Mouse (Mus musculus): ENCODE measurements around the gene Wasf2. TPM values are rescaled to one million over a fixed set of nuclear protein-coding genes. Genes with fewer than 3 reads are reported as not detected.

Wasf2 gene
- polyA plus RNA-seq, 1 experiment from 2014 or later = 64.6 TPM

GRCm38 (mm10) chr4:133242710-133243109, 112.4 kb downstream of the Wasf2 start:
- H3K27me3 ChIP-seq (replicated peaks; ENCODE audit: control insufficient read depth, insufficient read depth, low read length) = no peaks in the 10 kb centered on the region
- H3K27ac ChIP-seq (ENCODE audit: low read depth, low read length) = no peak overlapping the region; the same call in 1 of the 2 replicates
- no peak overlapping the region for H3K4me3 ChIP-seq (ENCODE audit: low read depth, low read length)
- no peaks in the 10 kb centered on the region for H3K9me3 ChIP-seq (ENCODE audit: control insufficient read depth)
- no peaks in the 10 kb centered on the region for H3K4me1 ChIP-seq (replicated peaks; ENCODE audit: control insufficient read depth, insufficient read depth, low read length)
- no peak for ATAC-seq
- TF ChIP-seq CTCF (IDR thresholded peaks at IDR 0.05; ENCODE audit: low read depth) = no peak
- H3K4me2 ChIP-seq (replicated peaks; ENCODE audit: low read depth) = no peak overlapping the region
- no peaks in the 10 kb centered on the region for H3K36me3 ChIP-seq (ENCODE audit: control insufficient read depth, insufficient read depth)
- H3K9ac ChIP-seq (ENCODE audit: low read depth, low read length) = no peak overlapping the region
- 77% methylated on average over 9 of the region's 9 CpGs for WGBS

GRCm38 (mm10) chr4:133243538-133243937, 113.2 kb downstream of the Wasf2 start:
- no peaks in the 10 kb centered on the region for H3K9me3 ChIP-seq (ENCODE audit: control insufficient read depth)
- H3K9ac ChIP-seq (ENCODE audit: low read depth, low read length) = no peak overlapping the region
- H3K4me2 ChIP-seq (replicated peaks; ENCODE audit: low read depth) = no peak overlapping the region
- no peaks in the 10 kb centered on the region for H3K36me3 ChIP-seq (ENCODE audit: control insufficient read depth, insufficient read depth)
- no peak for ATAC-seq
- WGBS = 53% methylated on average over 13 of the region's 13 CpGs
- H3K4me3 ChIP-seq (ENCODE audit: low read depth, low read length) = no peak overlapping the region
- TF ChIP-seq CTCF (IDR thresholded peaks at IDR 0.05; ENCODE audit: low read depth) = no peak
- 0 out of 2 replicates have a peak, but pooled peaks cover 4% of the 10 kb centered on the region for H3K27me3 ChIP-seq (replicated peaks; ENCODE audit: control insufficient read depth, insufficient read depth, low read length)
- H3K27ac ChIP-seq (ENCODE audit: low read depth, low read length) = no peak overlapping the region
- no peaks in the 10 kb centered on the region for H3K4me1 ChIP-seq (replicated peaks; ENCODE audit: control insufficient read depth, insufficient read depth, low read length)

GRCm38 (mm10) chr4:133244289-133244688, 114.0 kb downstream of the Wasf2 start:
- ATAC-seq = no peak
- H3K27ac ChIP-seq (ENCODE audit: low read depth, low read length) = no peak overlapping the region
- no peak overlapping the region for H3K4me2 ChIP-seq (replicated peaks; ENCODE audit: low read depth)
- H3K4me3 ChIP-seq (ENCODE audit: low read depth, low read length) = no peak overlapping the region
- H3K9me3 ChIP-seq (ENCODE audit: control insufficient read depth) = no peaks in the 10 kb centered on the region
- 0 out of 2 replicates have a peak, but pooled peaks cover 6% of the 10 kb centered on the region for H3K27me3 ChIP-seq (replicated peaks; ENCODE audit: control insufficient read depth, insufficient read depth, low read length)
- H3K36me3 ChIP-seq (ENCODE audit: control insufficient read depth, insufficient read depth) = no peaks in the 10 kb centered on the region
- no peaks in the 10 kb centered on the region for H3K4me1 ChIP-seq (replicated peaks; ENCODE audit: control insufficient read depth, insufficient read depth, low read length)
- no peak for TF ChIP-seq CTCF (IDR thresholded peaks at IDR 0.05; ENCODE audit: low read depth)
- 79% methylated on average over 1 of the region's 1 CpGs for WGBS
- no peak overlapping the region for H3K9ac ChIP-seq (ENCODE audit: low read depth, low read length)

- ATAC-seq = no peak
- 0 out of 2 replicates have a peak, but pooled peaks cover 6% of the 10 kb centered on the region for H3K4me1 ChIP-seq (replicated peaks; ENCODE audit: control insufficient read depth, insufficient read depth, low read length)
- H3K27me3 ChIP-seq (replicated peaks; ENCODE audit: control insufficient read depth, insufficient read depth, low read length) = peaks cover 32% of the 10 kb centered on the region
- H3K9me3 ChIP-seq (ENCODE audit: control insufficient read depth) = no peaks in the 10 kb centered on the region
- no peak overlapping the region for H3K9ac ChIP-seq (ENCODE audit: low read depth, low read length)
- H3K27ac ChIP-seq (ENCODE audit: low read depth, low read length) = no peak overlapping the region
- H3K4me3 ChIP-seq (ENCODE audit: low read depth, low read length) = no peak overlapping the region
- 35% methylated on average over 15 of the region's 15 CpGs for WGBS
- no peaks in the 10 kb centered on the region for H3K36me3 ChIP-seq (ENCODE audit: control insufficient read depth, insufficient read depth)
- no peak for TF ChIP-seq CTCF (IDR thresholded peaks at IDR 0.05; ENCODE audit: low read depth)
- no peak overlapping the region for H3K4me2 ChIP-seq (replicated peaks; ENCODE audit: low read depth)
Measured at GRCm38 (mm10) chr4:133247072-133247471, 116.8 kb downstream of the Wasf2 start.

GRCm38 (mm10) chr4:133247806-133248449, 117.6 kb downstream of the Wasf2 start:
- TF ChIP-seq CTCF (IDR thresholded peaks at IDR 0.05; ENCODE audit: low read depth) = no peak
- Histone ChIP-seq H3K4me2 (replicated peaks; ENCODE audit: low read depth) (no peak overlapping the region), H3K4me3 (ENCODE audit: low read depth, low read length) (no peak overlapping the region), H3K4me1 (replicated peaks; ENCODE audit: control insufficient read depth, insufficient read depth, low read length) (0 out of 2 replicates have a peak, but pooled peaks cover 6% of the 10 kb centered on the region), H3K27me3 (replicated peaks; ENCODE audit: control insufficient read depth, insufficient read depth, low read length) (peaks cover 36% of the 10 kb centered on the region), H3K9me3 (ENCODE audit: control insufficient read depth) (no peaks in the 10 kb centered on the region), H3K9ac (ENCODE audit: low read depth, low read length) (no peak overlapping the region), H3K36me3 (ENCODE audit: control insufficient read depth, insufficient read depth) (no peaks in the 10 kb centered on the region), H3K27ac (ENCODE audit: low read depth, low read length) (no peak overlapping the region)
- no peak for ATAC-seq
- WGBS = 49% methylated on average over 13 of the region's 13 CpGs

Small RNAs within 50 kb of the gene (microRNA-seq; reads per million reads assigned to microRNA genes)
- not detected for gene Mir7017

Other genes starting within 250 kb of the Wasf2 start
- gene Stx12, start 246.0 kb upstream of the Wasf2 start, polyA plus RNA-seq (2015; fragmentation: Nextera tagmentation; extraction: Ambion mirVana) = 52.9 and 53.7 TPM in 2 replicates
- gene Fam76a, start 207.9 kb upstream of the Wasf2 start, polyA plus RNA-seq (2015; fragmentation: Nextera tagmentation; extraction: Ambion mirVana) = 46.5 and 58.8 TPM in 2 replicates
- 2.0 and 2.4 TPM in 2 replicates for gene Fgr, start 156.4 kb upstream of the Wasf2 start, polyA plus RNA-seq (2015; fragmentation: Nextera tagmentation; extraction: Ambion mirVana)
- gene Ahdc1, start 119.2 kb upstream of the Wasf2 start, polyA plus RNA-seq (2015; fragmentation: Nextera tagmentation; extraction: Ambion mirVana) = 2.4 and 3.1 TPM in 2 replicates
- gene Cd164l2, start 81.6 kb downstream of the Wasf2 start, polyA plus RNA-seq (2015; fragmentation: Nextera tagmentation; extraction: Ambion mirVana) = 0.58 and 0.94 TPM in 2 replicates
- gene Gpr3, start 82.0 kb downstream of the Wasf2 start, polyA plus RNA-seq (2015; fragmentation: Nextera tagmentation; extraction: Ambion mirVana) = 0.05 TPM in 1 of 2 replicates, not detected in the other
- 1.8 TPM in 2 replicates for gene Map3k6, start 110.3 kb downstream of the Wasf2 start, polyA plus RNA-seq (2015; fragmentation: Nextera tagmentation; extraction: Ambion mirVana)
- gene Sytl1, start 132.6 kb downstream of the Wasf2 start, polyA plus RNA-seq (2015; fragmentation: Nextera tagmentation; extraction: Ambion mirVana) = 1.6 and 1.8 TPM in 2 replicates
- gene Tmem222, start 147.3 kb downstream of the Wasf2 start, polyA plus RNA-seq (2015; fragmentation: Nextera tagmentation; extraction: Ambion mirVana) = 52.1 and 52.8 TPM in 2 replicates
- 7.2 and 8.2 TPM in 2 replicates for gene Wdtc1, start 223.0 kb downstream of the Wasf2 start, polyA plus RNA-seq (2015; fragmentation: Nextera tagmentation; extraction: Ambion mirVana)
- 5.7 and 6.1 TPM in 2 replicates for gene Slc9a1, start 239.2 kb downstream of the Wasf2 start, polyA plus RNA-seq (2015; fragmentation: Nextera tagmentation; extraction: Ambion mirVana)